Mouse (Mus musculus) NIH3T3 (cell line): ENCODE results near the gene Khdc1b.
"Not testable (repeated sequence)": the region's sequence is repeated elsewhere in the genome, so short reads cannot be mapped to it uniquely, and the experiment has no call there.

Experiments
- DNase-seq: peaks from one replicate; pipeline ENCODE4 v3.0.0-alpha.2; 2012; ENCODE audit warnings: low read depth

Khdc1b gene

DNA sequence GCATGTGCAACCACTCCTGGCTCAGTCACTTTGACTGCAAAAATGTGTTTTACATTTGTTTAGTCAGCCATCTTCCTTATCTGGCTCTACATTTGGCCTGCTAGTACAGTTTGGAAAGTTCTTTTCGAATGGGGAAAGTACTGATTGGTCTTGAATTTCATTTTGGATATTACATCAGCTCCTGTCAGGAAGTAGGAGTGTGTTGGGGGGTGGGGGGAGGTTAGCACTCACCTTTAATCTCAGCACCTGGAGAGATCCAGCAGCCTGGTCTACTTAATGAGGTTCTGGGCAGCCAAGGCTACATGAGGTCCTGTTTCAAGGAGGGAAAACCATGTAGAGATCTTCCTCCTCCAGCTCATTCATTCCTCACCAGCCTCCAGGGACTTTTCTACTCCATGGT is at the start of gene Khdc1b:
Khdc1b (plus strand) TSS at position 301 of the 400 bp plus-strand sequence.
- DNase-seq: no peak

DNA sequence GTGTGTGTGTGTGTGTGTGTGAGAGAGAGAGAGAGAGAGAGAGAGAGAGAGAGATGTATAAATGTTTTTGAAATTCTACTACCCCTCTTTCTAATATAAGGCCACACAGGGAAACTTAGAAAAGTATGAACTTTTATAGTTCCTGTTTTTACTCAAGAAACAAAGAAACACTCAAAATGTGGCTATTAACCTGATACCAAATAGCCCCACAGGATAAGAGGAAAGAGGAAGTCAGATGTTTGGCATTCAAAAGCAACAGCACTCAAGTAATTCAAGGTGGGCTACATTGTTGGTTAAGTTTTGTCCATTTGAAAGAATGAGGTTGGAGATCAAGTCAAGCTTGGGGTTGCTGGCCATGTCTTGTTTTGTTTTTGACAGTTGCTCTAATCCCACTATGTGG is 47.5 kb upstream of the Khdc1b start:
- no peak for DNase-seq

DNA sequence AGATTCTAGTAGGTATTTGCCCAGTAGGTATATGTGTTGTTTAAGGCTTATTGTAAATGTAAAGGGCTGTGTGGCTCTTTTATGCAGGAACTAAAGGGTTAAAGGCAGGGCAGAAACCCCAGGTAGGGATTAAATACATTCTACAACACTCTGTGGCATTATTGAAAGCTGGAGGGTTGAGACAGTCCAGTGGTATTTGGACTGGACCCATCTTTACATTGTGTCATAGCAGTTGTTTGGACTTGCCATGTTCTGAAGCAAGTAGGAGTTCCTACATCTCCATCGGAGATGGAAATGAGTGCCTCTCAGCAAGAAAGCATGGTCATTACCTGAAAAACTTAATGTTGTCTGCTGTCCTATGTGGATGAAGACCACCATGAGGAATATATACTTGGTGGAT is 42.6 kb upstream of the Khdc1b start:
- no peak for DNase-seq

DNA sequence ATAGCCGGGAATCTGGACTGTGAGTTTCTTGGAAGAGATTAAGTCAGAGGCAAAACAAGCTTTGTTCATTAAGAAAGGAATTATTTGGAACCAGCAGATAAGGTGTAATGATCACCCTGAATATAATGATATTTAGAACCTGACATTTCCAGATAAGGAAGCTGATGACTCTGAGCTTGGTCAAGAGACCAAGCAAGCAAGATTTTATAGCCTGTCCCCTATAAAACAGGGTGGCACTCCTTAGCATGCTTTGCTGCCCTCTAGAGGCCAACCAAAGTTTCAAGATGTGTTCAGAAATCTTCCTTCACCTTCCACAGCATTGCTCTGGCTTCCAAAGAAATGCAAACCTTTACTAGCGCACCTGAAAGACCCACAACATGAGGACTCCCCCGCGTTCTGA is 39.1 kb upstream of the Khdc1b start:
- DNase-seq: peak; percentile 60

DNA sequence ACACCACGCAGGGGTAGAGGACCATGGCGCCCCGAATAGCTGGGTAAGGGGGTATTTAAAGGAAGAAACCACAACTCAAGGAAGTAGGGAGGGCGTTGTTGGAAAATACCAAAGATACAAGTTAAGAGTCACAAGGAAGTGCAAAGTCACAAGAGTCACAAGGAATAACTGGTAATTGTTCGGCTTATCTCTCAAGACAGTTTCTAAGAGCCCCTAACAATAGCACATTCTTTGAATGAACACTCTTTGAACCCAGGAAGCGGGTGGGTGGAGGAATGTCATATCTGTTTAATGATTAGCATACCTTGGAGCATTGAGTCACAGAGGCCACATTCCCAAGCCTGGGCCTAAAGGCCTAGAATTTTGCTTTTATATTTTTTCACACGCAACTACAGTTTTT is 38.6 kb upstream of the Khdc1b start:
- DNase-seq: not testable (repeated sequence)

DNA sequence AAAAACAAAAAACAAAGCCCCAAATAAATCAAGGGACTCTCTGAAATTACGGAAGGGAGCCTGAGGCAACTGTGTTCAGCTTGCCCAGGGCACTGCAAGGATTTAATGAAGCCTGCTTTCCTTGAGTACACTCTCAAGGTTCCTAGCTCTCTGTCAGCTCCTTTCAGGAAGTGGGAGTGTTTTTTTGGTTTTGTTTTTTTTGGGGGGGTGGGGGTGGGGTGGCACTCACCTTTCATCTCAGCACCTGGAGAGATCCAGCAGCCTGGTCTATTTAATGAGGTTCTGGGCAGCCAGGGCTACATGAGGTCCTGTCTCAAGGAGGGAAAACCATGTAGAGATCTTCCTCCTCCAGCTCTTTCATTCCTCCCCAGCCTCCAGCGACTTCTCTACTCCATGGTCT is 34.0 kb upstream of the Khdc1b start, which contains the start of gene Khdc1a:
Khdc1a (plus strand) TSS at position 301 of the 400 bp plus-strand sequence.
- DNase-seq: no peak

DNA sequence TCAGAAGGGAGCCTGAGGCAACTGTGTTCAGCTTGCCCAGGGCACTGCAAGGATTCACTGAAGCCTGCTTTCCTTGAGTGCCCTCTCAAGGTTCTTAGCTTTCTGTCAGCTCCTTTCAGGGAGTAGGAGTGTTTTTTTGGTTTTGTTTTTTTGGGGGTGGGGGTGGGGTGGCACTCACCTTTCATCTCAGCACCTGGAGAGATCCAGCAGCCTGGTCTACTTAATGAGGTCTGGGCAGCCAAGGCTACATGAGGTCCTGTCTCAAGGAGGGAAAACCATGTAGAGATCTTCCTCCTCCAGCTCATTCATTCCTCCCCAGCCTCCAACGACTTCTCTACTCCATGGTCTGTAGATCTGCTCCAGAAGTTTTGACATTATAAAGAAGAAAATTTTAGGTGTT is 15.3 kb upstream of the Khdc1b start, which contains the start of gene Khdc1c:
Khdc1c (plus strand) TSS at position 301 of the 400 bp plus-strand sequence.
- DNase-seq: not testable (repeated sequence)

DNA sequence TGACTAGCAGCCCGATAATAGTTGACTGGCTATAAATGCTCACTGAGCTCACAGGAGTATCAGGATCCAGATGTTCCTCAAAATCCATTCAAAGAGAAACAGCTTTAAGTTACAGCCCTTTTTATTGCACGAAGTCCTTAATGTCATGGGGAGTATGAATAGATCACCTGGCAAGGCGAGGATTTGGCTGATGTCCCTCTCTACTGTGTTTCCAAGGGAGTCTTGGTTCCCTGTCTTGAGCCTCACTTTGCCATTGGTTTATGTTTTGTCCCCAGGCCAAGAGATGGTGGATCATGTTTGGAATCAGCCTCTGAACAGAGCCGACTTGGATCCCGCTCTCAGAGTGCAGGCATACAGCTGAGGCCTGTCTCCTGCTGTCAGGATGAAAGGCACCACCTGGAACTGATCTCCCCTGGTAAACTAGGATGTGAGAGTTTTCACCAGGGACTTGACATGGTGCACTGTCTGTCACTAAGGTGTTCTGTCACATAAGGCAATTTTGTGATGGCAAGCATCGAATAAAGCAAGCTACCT is 7.8 kb downstream of the Khdc1b start:
- no peak for DNase-seq

DNA sequence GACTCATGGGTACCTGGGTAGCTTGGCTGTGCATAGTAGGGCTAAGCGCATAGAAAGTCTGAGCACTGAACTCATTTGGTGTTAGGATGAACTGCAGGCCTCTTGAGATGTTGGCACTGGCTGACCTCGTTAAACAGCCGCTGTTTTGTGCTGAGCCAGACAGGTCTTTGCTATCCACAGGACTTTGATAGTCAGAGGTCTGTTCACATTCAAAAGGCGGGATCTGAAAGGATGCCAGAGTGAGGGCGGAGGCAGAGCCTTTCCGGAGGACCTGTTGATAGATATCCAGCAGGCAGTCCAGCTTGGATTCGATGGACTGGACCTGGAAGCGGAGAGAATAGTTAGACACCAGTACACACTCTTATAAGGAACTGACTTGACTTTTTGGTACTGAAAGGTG is 19.4 kb downstream of the Khdc1b start:
- no peak for DNase-seq

DNA sequence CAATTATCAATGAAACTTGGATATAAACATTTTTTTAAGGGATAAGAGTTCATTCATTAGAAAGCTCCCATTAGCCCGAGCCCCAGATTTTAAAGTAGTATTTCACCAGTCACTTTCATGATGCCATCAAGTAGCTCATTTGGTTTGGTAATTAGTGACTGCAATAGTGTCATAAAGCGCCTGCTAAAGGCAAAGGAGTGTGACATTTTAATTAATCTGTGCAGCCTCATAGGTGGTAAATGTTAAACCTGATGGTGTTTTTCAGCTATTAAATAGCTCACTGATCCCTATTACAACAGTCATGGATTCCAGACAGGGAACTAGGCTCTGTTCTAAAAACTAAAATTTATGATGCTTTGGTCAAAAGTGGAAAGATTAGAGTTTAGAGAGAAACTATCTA is 23.9 kb downstream of the Khdc1b start:
- no peak for DNase-seq

DNA sequence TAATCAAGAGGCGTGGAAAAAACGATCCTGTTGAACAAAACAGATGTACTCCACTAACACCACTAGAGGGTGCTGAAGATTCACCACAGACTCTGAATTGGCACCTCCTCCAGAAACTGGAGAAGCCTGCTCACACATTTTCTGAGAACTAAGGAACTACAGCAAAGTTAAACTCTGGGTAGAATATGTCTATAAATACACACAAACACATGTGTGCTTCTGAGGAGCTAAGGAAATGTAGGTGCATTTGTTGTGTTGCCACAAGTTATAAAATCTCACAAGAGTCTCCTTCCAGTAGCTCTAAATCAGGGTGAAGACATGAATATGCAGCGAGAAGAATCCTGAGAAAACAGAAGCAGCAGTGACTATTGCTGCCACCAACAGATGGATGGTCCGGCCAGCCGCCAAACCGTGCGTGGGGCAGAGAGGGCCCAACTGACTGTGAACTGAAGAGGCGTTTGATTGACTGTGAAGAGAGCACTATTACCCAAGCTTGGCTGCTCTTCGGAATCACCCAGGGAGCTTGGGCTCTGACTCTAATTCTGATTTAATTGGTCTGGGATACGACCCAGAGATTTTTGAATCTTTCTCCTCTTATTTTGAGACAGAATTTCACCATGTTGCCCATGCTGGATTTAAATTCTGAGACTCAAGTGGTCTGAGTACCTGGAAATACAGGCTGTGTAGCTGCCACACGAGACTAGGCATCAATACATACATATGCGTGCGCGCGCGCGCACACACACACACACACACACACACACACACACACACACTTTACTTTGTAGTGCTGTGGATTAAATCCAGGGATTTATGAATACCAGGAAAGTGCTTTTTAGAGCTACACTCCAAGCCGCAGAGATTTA is 28.2 kb downstream of the Khdc1b start:
- peak; percentile 71 for DNase-seq

DNA sequence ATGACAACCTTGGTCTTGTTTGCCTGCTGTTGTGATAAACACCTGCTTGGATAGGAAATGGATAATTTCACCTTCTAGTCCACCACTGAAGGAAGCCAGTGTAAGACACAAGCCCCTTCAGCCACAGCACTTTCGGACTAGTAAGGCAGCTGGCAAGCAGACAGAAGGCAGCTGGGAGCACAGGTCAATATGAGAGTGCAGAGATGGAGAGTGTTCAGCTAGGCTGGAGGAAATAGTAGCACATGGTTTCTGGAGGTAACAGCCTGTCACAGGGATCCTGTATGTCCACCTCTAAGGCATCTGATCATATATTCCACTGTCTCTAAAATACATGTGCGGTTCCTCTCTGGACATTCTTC is 28.8 kb downstream of the Khdc1b start:
- DNase-seq: no peak

DNA sequence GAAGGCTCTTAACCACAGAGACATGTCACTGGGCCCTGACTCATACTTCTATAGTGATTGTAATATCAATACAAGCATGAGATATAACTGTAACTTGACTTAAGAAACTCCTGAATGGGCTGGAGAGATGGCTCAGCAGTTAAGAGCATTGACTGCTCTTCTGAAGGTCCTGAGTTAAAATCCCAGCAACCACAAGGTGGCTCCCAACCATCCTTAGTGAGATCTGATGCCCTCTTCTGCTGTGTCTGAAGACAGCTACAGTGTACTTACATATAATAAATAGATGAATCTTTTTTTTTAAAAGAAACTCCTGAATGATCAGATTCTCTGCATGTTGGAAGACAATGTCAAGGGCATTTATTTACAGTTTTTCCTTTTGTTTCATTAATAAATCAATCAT is 36.0 kb downstream of the Khdc1b start:
- no peak for DNase-seq

DNA sequence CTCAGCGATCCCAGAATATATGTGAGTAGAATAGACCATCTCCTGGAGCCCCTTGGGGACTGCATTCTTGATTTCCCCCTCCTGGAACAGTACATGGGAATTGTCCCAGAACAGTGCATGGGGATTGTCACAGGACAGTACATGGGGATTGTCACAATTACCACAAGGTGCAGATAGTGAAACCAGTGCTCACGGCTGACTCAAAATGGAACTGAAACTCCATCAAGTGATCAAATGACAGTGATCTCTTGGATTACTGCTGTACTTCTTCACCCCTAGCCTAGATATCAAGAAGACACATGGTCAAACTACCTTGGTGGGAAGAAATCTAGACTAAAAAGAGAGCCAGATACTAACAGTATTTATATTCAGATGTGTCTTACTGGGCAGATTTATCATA is 42.3 kb downstream of the Khdc1b start:
- no peak for DNase-seq

DNA sequence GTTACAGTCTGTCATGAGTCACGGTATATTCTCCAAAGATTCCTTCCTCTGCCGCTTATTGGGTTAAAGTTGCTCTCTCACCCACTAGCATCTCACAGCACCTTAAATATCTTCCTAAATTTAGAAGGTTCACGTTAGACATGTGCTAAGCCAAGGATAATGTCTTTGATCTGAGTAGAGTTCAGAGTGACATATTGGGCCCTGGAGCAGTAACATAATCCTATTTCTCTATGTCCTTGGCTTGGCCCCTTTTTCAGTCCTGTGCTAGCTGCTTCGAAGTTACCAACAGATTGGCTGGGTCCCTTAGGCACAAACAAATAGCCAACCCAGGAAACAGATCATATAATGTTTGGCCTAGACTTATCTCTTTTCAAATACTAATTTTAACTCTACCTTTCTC is 44.7 kb downstream of the Khdc1b start:
- no peak for DNase-seq

DNA sequence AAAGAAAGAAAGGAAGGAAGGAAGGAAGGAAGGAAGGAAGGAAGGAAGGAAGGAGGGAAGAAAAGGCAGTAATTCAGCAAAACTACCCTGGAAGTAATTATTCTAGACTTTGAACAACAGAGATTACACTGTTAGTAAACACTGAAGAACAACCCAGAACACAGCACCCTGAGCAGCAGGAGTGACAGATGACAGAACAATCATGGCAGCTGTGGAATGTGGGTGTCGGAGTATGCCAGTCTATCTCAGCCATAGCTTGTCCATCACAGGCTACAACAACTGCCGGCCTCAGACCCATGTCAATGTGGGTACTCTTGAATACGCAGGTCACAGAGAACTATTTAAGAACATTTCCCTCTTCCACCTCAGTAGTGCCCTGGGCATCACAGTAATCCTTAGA is 48.3 kb downstream of the Khdc1b start:
- DNase-seq: no peak

DNA sequence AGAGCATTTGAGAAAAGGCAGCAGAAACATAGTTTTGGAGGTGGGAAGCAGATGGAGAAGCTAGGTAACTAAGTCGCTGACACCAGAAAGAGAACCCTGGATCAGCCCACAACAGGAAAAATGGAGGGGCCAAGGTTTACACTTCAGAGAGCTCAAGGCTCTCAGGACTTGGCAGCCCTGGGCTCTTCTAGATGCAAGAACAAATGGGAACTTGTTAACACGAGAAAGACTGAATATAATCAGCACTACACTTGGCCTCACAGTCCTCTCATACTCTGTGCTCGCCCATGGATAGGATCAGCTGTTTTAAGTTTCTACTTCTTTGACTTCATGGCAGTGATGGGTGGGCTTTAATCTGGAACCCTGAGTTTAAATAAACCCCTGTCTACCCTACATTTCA is 51.5 kb downstream of the Khdc1b start:
- DNase-seq: no peak
